Mouse (Mus musculus): ENCODE measurements around the gene Arl10. TPM values are rescaled to one million over a fixed set of nuclear protein-coding genes. Genes with fewer than 3 reads are reported as not detected.

Gene Arl10
- total and polyA plus RNA-seq, 3 experiments, result 5.1 to 10.9 TPM; not detected in 1

DNA sequence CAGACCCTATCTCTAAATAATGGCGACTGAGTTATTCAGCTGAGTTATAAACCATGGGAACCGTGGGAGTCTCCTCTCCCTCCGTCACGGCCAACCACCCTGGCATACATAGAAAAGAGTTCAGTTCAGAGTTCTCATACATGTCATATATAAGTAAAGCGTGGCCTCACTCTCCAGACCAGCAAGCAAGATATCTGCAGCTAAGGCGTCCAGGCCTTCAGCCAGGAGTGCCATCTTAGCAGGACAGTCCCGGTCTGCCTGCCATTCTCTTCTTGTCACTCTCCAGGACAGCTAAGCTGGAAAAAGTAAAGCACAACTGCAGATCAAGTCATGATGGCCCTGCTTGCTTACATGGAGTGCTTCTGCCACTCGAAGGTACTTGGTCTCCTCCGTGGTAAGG is 18.6 kb upstream of the Arl10 start:
- no peak overlapping the region for H3K27ac ChIP-seq (ENCODE audit: control insufficient read depth, low read depth, low read length)
- no peak overlapping the region for H3K9ac ChIP-seq (ENCODE audit: control insufficient read depth, low read depth, low read length, poor library complexity, severe bottlenecking)
- no peaks in the 10 kb centered on the region for H3K4me1 ChIP-seq (ENCODE audit: control insufficient read depth in 1 of 2, insufficient read depth in 2 of 2, low read length in 2 of 2)
- H3K79me2 ChIP-seq (ENCODE audit: control insufficient read depth, insufficient read depth, low read length, poor library complexity), result 0 out of 2 replicates have a peak, but pooled peaks cover 2% of the 10 kb centered on the region
- no peak overlapping the region for H3K4me3 ChIP-seq (ENCODE audit: control insufficient read depth in 1 of 2, insufficient read depth in 1 of 2, low read depth in 2 of 2, low read length in 2 of 2)
- no peaks in the 10 kb centered on the region for H3K27me3 ChIP-seq (ENCODE audit: control insufficient read depth in 1 of 2, insufficient read depth in 2 of 2, low read length in 2 of 2)
- peaks cover 0 to 3% of the 10 kb centered on the region in 2 experiments; a peak in 2 of 4 replicates for H3K36me3 ChIP-seq (ENCODE audit: control insufficient read depth in 1 of 2, insufficient read depth in 2 of 2, low read length in 2 of 2)
- H3K9me3 ChIP-seq (replicated peaks; ENCODE audit: insufficient read depth, low read length), result no peaks in the 10 kb centered on the region
- no peak for DNase-seq (ENCODE audit: low read depth, low spot score)
- TF ChIP-seq ZNF384 (IDR thresholded peaks at IDR 0.05; ENCODE audit: low read depth, low read length) (no peak), GABPA (IDR thresholded peaks at IDR 0.05; ENCODE audit: low read depth, low read length) (no peak), UBTF (IDR thresholded peaks at IDR 0.05; ENCODE audit: borderline replicate concordance, insufficient read depth, low read depth, low read length) (no peak), EP300 (IDR thresholded peaks at IDR 0.05; ENCODE audit: low read depth in 1 of 2, low read length in 2 of 2) (no peak), TCF12 (IDR thresholded peaks at IDR 0.05; ENCODE audit: low read depth, low read length) (no peak), CHD1 (IDR thresholded peaks at IDR 0.05; ENCODE audit: low read depth, low read length) (no peak), SIN3A (IDR thresholded peaks at IDR 0.05; ENCODE audit: low read length) (no peak), ETS1 (IDR thresholded peaks at IDR 0.05; ENCODE audit: low read depth, low read length) (no peak), MXI1 (IDR thresholded peaks at IDR 0.05; ENCODE audit: low read depth, low read length) (no peak), POLR2AphosphoS5 (IDR thresholded peaks at IDR 0.05; ENCODE audit: borderline replicate concordance, low read depth, low read length) (no peak), ELF1 (IDR thresholded peaks at IDR 0.05; ENCODE audit: low read depth, low read length) (no peak), HCFC1 (IDR thresholded peaks at IDR 0.05; ENCODE audit: low read depth, low read length) (no peak), NELFE (IDR thresholded peaks at IDR 0.05; ENCODE audit: low read depth, low read length) (no peak), GATA1 (IDR thresholded peaks at IDR 0.05; ENCODE audit: low read depth, low read length) (no peak), MAFK (IDR thresholded peaks at IDR 0.05; ENCODE audit: borderline replicate concordance, low read depth, low read length) (no peak), BHLHE40 (IDR thresholded peaks at IDR 0.05; ENCODE audit: borderline replicate concordance, low read depth, low read length) (no peak), SMC3 (IDR thresholded peaks at IDR 0.05; ENCODE audit: low read depth, low read length) (no peak)

GRCm38 (mm10) chr13:54556796-54557195 is 18.0 kb upstream of the Arl10 start:
- peaks cover 0 to 3% of the 10 kb centered on the region in 2 experiments; a peak in 2 of 4 replicates for H3K36me3 ChIP-seq (ENCODE audit: control insufficient read depth in 1 of 2, insufficient read depth in 2 of 2, low read length in 2 of 2)
- H3K4me1 ChIP-seq (ENCODE audit: control insufficient read depth in 1 of 2, insufficient read depth in 2 of 2, low read length in 2 of 2), result no peaks in the 10 kb centered on the region
- 0 out of 2 replicates have a peak, but pooled peaks cover 2% of the 10 kb centered on the region for H3K79me2 ChIP-seq (ENCODE audit: control insufficient read depth, insufficient read depth, low read length, poor library complexity)
- H3K4me3 ChIP-seq (ENCODE audit: control insufficient read depth in 1 of 2, insufficient read depth in 1 of 2, low read depth in 2 of 2, low read length in 2 of 2), result no peak overlapping the region
- no peaks in the 10 kb centered on the region for H3K27me3 ChIP-seq (ENCODE audit: control insufficient read depth in 1 of 2, insufficient read depth in 2 of 2, low read length in 2 of 2)
- TF ChIP-seq ZC3H11A (IDR thresholded peaks at IDR 0.05; ENCODE audit: low read depth, low read length) (no peak), ETS1 (IDR thresholded peaks at IDR 0.05; ENCODE audit: low read depth, low read length) (no peak), ZMIZ1 (IDR thresholded peaks at IDR 0.05; ENCODE audit: low read depth, low read length) (no peak), MYC (IDR thresholded peaks at IDR 0.05; ENCODE audit: low read depth, low read length) (no peak), CHD1 (IDR thresholded peaks at IDR 0.05; ENCODE audit: low read depth, low read length) (no peak), POLR2AphosphoS2 (IDR thresholded peaks at IDR 0.05; ENCODE audit: low read length) (no peak), POLR2A (IDR thresholded peaks at IDR 0.05; ENCODE audit: control insufficient read depth in 1 of 2, insufficient read depth in 1 of 2, low read depth in 1 of 2, low read length in 2 of 2, poor library complexity in 1 of 2) (no peak), MXI1 (IDR thresholded peaks at IDR 0.05; ENCODE audit: low read depth, low read length) (no peak), HCFC1 (IDR thresholded peaks at IDR 0.05; ENCODE audit: low read depth, low read length) (no peak), RCOR1 (IDR thresholded peaks at IDR 0.05; ENCODE audit: low read depth, low read length) (no peak), JUND (IDR thresholded peaks at IDR 0.05; ENCODE audit: low read depth, low read length) (no peak), UBTF (IDR thresholded peaks at IDR 0.05; ENCODE audit: borderline replicate concordance, insufficient read depth, low read depth, low read length) (no peak), SMC3 (IDR thresholded peaks at IDR 0.05; ENCODE audit: low read depth, low read length) (no peak), CHD2 (IDR thresholded peaks at IDR 0.05; ENCODE audit: low read length) (no peak), TAL1 (IDR thresholded peaks at IDR 0.05; ENCODE audit: low read length) (no peak), MEF2A (IDR thresholded peaks at IDR 0.05; ENCODE audit: extremely low read depth, insufficient replicate concordance, low read depth, low read length, poor library complexity, severe bottlenecking) (no peak), GATA1 (IDR thresholded peaks at IDR 0.05; ENCODE audit: low read depth, low read length) (no peak), E2F4 (IDR thresholded peaks at IDR 0.05; ENCODE audit: borderline replicate concordance, low read depth, low read length) (no peak)
- H3K27ac ChIP-seq (ENCODE audit: control insufficient read depth, low read depth, low read length), result no peak overlapping the region
- no peaks in the 10 kb centered on the region for H3K9me3 ChIP-seq (replicated peaks; ENCODE audit: insufficient read depth, low read length)
- H3K9ac ChIP-seq (ENCODE audit: control insufficient read depth, low read depth, low read length, poor library complexity, severe bottlenecking), result no peak overlapping the region
- no peak for DNase-seq (ENCODE audit: low read depth, low spot score)
